27 mouse cellular contexts compared by ENCODE assay signal in the genomic region with DNA sequence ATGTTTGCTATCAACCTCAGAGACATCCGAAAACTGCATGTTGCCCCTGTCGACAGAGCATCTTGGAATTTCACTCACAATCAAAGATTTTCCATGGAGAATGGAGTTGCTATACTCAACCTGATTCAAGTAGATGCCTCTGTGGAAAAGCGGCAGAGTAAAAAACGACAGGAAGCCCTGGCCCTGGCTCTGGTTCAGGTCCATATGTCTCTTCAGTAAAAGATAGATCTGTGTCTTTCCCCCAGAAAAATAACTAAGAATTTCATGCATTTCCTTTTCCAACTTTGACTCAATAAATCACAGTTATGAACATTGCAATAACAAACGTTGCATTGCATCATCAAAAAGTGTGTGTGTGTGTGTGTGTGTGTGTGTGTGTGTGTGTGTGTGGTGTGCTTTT.
DNase-seq lines count a peak whose midpoint lies in the region; ATAC-seq and TF ChIP-seq lines count a peak whose summit lies in the region.
"Had no signal": no experiment of that assay in that cellular context is flagged by ENCODE, and none has a peak within 500 bp of the region (broad histone marks: within the 10 kb centered on the region; RNA-seq: fewer than 3 reads in every experiment).

No protein-coding gene starts in this region.

- peaks cover 14% of the 10 kb centered on the region for H3K4me1 ChIP-seq in forebrain, embryonic 14.5 days (ENCODE audit: control insufficient read depth, insufficient read depth, low read length)
- H3K4me1 ChIP-seq in forebrain, embryonic 11.5 days (replicated peaks; ENCODE audit: control insufficient read depth, insufficient read depth, low read length) = peaks cover 3% of the 10 kb centered on the region; the same call in 1 of the 2 replicates
- H3K4me1 ChIP-seq in lung, embryonic 14.5 days (ENCODE audit: insufficient read depth) = no peaks in the 10 kb centered on the region; the same call in 1 of the 2 replicates
- H3K4me1 ChIP-seq: heart, embryonic 12.5 days; stomach, embryonic 15.5 days had no signal

- 77% methylated on average over 5 of the region's 5 CpGs for WGBS in forebrain, embryonic 14.5 days
- WGBS in forebrain, embryonic 11.5 days = 88% methylated on average over 5 of the region's 5 CpGs
- 39% methylated on average over 5 of the region's 5 CpGs for WGBS in lung, embryonic 14.5 days

- H3K9me3 ChIP-seq in forebrain, embryonic 14.5 days (replicated peaks; ENCODE audit: control insufficient read depth, low read length) = no peaks in the 10 kb centered on the region
- no peaks in the 10 kb centered on the region for H3K9me3 ChIP-seq in forebrain, embryonic 11.5 days (ENCODE audit: control insufficient read depth, low read length)
- no peaks in the 10 kb centered on the region for H3K9me3 ChIP-seq in lung, embryonic 14.5 days (ENCODE audit: low read depth, low read length)
- H3K9me3 ChIP-seq: heart, embryonic 12.5 days; hindbrain, embryonic 13.5 days; midbrain, embryonic 13.5 days; stomach, embryonic 15.5 days had no signal

- no peaks in the 10 kb centered on the region for H3K27me3 ChIP-seq in forebrain, embryonic 14.5 days (replicated peaks; ENCODE audit: control insufficient read depth, insufficient read depth, low read length)
- no peaks in the 10 kb centered on the region for H3K27me3 ChIP-seq in forebrain, embryonic 11.5 days (ENCODE audit: control insufficient read depth, insufficient read depth, low read length)
- H3K27me3 ChIP-seq in lung, embryonic 14.5 days (ENCODE audit: insufficient read depth, low read length) = no peaks in the 10 kb centered on the region
- H3K27me3 ChIP-seq: CH12.LX; heart, embryonic 12.5 days; hindbrain, embryonic 13.5 days; midbrain, embryonic 13.5 days; stomach, embryonic 15.5 days had no signal

- no peak overlapping the region for H3K4me2 ChIP-seq in forebrain, embryonic 14.5 days (ENCODE audit: low read length)
- H3K4me2 ChIP-seq in forebrain, embryonic 11.5 days (ENCODE audit: low read depth, low read length, severe bottlenecking) = no peak overlapping the region
- no peak overlapping the region for H3K4me2 ChIP-seq in lung, embryonic 14.5 days
- H3K4me2 ChIP-seq: heart, embryonic 12.5 days; hindbrain, embryonic 13.5 days; midbrain, embryonic 13.5 days; stomach, embryonic 15.5 days had no signal

- ATAC-seq in forebrain, embryonic 14.5 days = no peak
- no peak for ATAC-seq in forebrain, embryonic 11.5 days (replicated peaks; ENCODE audit: low FRiP score)
- ATAC-seq in lung, embryonic 14.5 days (ENCODE audit: insufficient read depth) = no peak
- ATAC-seq: activated CD4-positive, CD25-positive, alpha-beta regulatory T cell, adult 4 months; intestine, embryonic 16.5 days; midbrain, embryonic 13.5 days had no signal

- H3K27ac ChIP-seq in forebrain, embryonic 14.5 days (ENCODE audit: low read depth, low read length) = no peak overlapping the region; the same call in 1 of the 2 replicates
- H3K27ac ChIP-seq in forebrain, embryonic 11.5 days (ENCODE audit: low read depth, low read length) = no peak overlapping the region
- H3K27ac ChIP-seq in lung, embryonic 14.5 days (ENCODE audit: low read depth) = no peak overlapping the region; the same call in 1 of the 2 replicates
- H3K27ac ChIP-seq in layer of hippocampus, adult 2 months = no peak overlapping the region
- H3K27ac ChIP-seq: hindbrain, embryonic 13.5 days; liver, embryonic 14.5 days; stomach, embryonic 15.5 days had no signal

- no peak overlapping the region for H3K9ac ChIP-seq in forebrain, embryonic 14.5 days (ENCODE audit: low read length)
- H3K9ac ChIP-seq in forebrain, embryonic 11.5 days (ENCODE audit: low read length) = no peak overlapping the region
- H3K9ac ChIP-seq in lung, embryonic 14.5 days = no peak overlapping the region
- H3K9ac ChIP-seq: heart, embryonic 12.5 days; hindbrain, embryonic 13.5 days; liver, embryonic 14.5 days; midbrain, embryonic 13.5 days; stomach, embryonic 15.5 days had no signal

- no peak for TF ChIP-seq CTCF in lung, embryonic 14.5 days (IDR thresholded peaks at IDR 0.05; ENCODE audit: low read depth)
- no peak for TF ChIP-seq CTCF in layer of hippocampus, adult 2 months (conservative IDR thresholded peaks at IDR 0.05)

- no peaks in the 10 kb centered on the region for H3K36me3 ChIP-seq in forebrain, embryonic 14.5 days (ENCODE audit: control insufficient read depth, insufficient read depth, low read length)
- H3K36me3 ChIP-seq in forebrain, embryonic 11.5 days (ENCODE audit: control insufficient read depth, insufficient read depth, low read length) = no peaks in the 10 kb centered on the region
- no peaks in the 10 kb centered on the region for H3K36me3 ChIP-seq in lung, embryonic 14.5 days (ENCODE audit: insufficient read depth)
- H3K36me3 ChIP-seq: heart, embryonic 12.5 days; hindbrain, embryonic 13.5 days; midbrain, embryonic 13.5 days; stomach, embryonic 15.5 days had no signal

- H3K4me3 ChIP-seq in forebrain, embryonic 14.5 days (ENCODE audit: low read depth, low read length) = no peak overlapping the region
- H3K4me3 ChIP-seq in forebrain, embryonic 11.5 days (ENCODE audit: low read depth, low read length) = no peak overlapping the region
- H3K4me3 ChIP-seq in lung, embryonic 14.5 days (ENCODE audit: low read depth, low read length) = no peak overlapping the region
- H3K4me3 ChIP-seq in layer of hippocampus, adult 2 months = no peak overlapping the region
- H3K4me3 ChIP-seq: heart, embryonic 12.5 days; hindbrain, embryonic 13.5 days; midbrain, embryonic 13.5 days; stomach, embryonic 15.5 days had no signal

- DNase-seq in forebrain, embryonic 14.5 days (ENCODE audit: low spot score) = peak; percentile 50
- DNase-seq in forebrain, embryonic 11.5 days (ENCODE audit: low spot score) = no peak
- peak; percentile 14 for DNase-seq in heart, adult 11 months
- DNase-seq in heart, adult 9 months (ENCODE audit: low spot score in 2 of 2) = no peak
- peak; percentile 58 for DNase-seq in lung, embryonic 14.5 days
- no peak for DNase-seq in lung, postnatal 4 days
- DNase-seq in kidney, postnatal 10 days = peak; percentile 59
- DNase-seq in layer of hippocampus, adult 2 months (ENCODE audit: low spot score in 2 of 2) = no peak
- DNase-seq: adrenal gland, adult 8-10 months; cerebellum, adult 11 months; cerebellum, adult 9-10 months; cerebellum, postnatal 36 days; gastrocnemius, postnatal 14 days; heart, adult 18-20 months; heart, postnatal 4 days; liver; lung, adult 2 months; lung, postnatal 36 days; right cerebral cortex, postnatal 25 days had no signal

Comparison
In these comparisons a context has a peak if more than half of its experiments do, and no peak if none do; other contexts are left out.
1. DNase-seq: peak in forebrain, embryonic 14.5 days (single experiment), heart, adult 11 months (single experiment), lung, embryonic 14.5 days (single experiment) and kidney, postnatal 10 days (single experiment); none in forebrain, embryonic 11.5 days (single experiment), heart, adult 9 months (0 of 2), lung, postnatal 4 days (0 of 2) and layer of hippocampus, adult 2 months (0 of 2).